Mouse (Mus musculus) urinary bladder, adult 18-20 months (tissue): Measurements from ENCODE around the gene Olfr1412.
A peak's percentile ranks its signal among the peaks of the same experiment; 100 is the strongest.

Experiments used
- DNase-seq, 2 experiments: peaks; one replicate each; pipeline ENCODE4 v3.0.0; 2022; ENCODE audit warnings: low spot score in 2 of 2, mixed read lengths in 2 of 2

The Olfr1412 gene

DNA sequence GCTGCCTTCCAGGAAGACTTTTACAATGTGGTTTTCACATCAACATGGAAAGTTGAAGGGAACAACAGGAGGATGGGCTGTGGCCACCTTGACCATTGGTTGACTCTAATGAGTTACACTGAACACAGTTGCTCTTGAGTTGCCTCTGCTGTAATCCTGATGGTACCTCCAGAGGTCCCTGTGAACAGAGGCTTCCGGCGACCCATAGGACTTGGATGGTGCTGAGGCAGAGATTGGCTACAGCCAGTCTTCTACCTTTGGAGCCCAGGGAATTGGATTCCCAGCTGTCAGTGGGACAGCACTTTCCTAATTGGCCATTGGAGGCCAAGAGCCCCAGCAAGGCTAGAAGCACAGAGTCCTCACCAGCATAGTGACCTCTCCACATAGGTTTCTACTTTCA is at the start of gene Olfr1412:
Gene Olfr1412, plus strand, starts transcription at position 301 of the 400 bp plus-strand sequence.
- no peak for DNase-seq

DNA sequence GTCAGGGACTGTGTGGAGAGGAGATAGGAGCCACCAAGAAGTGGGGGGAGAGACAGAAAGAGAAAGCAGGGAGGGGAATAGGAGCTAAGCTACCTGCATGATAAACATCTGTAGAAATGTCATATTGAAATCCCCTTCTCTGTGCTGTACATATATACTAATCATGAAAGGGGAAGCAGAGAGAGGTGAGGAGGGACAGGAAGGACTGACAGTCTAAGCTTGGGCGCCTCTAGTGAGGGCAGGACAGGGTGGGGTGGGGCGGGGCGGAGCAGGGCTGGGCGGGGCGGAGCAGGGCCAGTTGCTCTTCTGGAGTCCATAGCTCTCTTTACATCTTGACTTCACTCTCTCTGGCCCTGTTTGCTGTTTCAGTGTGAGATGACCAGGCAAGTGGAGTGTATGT is 48.6 kb upstream of the Olfr1412 start:
- no peak for DNase-seq

DNA sequence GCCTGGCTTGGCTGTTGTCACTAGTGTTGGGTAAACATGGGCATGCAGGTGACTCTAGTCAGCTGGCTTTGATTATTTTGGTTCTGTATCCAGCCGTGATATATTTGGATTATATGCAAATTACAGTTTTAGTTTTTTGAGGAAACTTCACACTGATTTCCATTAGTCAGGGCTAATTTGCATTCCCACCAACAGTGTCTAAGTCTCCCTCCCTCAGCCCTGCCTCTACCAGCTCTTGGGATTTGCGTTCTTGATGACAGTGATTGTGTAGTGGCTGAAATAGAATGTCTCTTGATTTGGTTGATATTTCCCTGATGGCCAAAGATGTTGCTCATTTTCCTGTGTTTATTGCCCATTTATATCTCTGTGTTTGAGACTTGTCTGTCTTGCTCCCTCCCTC is 46.5 kb upstream of the Olfr1412 start:
- DNase-seq = no peak

DNA sequence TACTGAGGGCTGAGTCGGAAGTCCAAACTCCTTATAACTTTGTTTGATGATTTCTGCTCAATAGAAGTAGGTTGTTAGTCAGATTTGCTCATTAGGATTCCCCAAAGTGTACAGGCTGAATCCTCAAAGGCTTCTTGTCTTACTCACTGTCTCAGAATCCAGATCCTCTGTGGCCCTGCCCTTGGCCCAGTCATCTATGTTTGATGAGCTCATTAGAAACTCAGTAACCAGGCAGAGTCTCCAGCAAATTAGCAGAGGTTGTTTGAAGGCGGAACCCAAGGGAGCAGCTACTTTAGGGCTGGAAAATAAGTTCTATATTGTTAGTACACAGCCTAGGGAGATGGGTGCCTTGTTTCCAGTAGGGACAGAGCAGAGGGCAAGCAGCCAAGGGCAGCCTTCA is 39.6 kb upstream of the Olfr1412 start:
- no peak for DNase-seq

DNA sequence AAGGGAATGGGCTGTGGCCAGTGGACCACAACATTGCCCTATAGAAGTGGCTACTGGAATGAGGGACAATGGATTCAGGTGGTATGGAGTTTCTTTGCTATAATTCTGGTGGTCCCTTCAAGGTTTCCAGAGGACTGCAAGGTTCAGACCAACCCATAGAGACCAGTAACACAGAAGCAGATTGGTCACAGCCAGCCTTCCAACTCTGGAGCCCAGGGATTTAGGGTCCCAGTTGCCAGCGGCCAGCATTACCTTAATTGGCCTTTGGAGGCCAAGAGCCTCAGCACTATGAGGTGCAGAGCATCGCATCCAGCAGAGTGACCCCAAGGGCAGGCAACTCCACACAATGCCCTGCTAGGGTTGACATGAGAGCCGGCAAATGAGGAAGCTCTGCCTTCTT is 14.6 kb upstream of the Olfr1412 start, which contains the start of gene Olfr1413:
Gene Olfr1413, plus strand, starts transcription at position 301 of the 400 bp plus-strand sequence.
- DNase-seq = no peak

DNA sequence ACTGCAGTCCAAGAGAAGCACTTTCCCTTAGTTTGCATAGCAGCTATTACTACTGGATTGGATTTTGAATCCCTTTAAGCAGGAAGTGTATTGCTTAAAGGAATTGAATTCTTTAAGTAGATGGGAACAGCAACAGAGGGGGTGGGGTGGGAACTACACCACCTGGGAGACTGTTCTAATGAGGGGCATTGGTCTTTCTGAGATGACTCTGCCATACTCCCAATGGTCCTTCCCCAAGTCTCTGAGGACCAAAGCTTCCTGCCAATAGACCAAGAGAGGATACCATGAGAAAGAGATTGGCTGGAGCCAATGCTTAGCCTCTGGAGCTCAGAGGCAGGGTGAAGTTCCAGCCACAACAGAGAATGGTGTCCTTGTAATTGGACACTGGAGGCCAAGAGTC is 8.5 kb downstream of the Olfr1412 start, which contains the start of gene Olfr1411:
Gene Olfr1411, plus strand, starts transcription at position 301 of the 400 bp plus-strand sequence.
- DNase-seq = no peak

DNA sequence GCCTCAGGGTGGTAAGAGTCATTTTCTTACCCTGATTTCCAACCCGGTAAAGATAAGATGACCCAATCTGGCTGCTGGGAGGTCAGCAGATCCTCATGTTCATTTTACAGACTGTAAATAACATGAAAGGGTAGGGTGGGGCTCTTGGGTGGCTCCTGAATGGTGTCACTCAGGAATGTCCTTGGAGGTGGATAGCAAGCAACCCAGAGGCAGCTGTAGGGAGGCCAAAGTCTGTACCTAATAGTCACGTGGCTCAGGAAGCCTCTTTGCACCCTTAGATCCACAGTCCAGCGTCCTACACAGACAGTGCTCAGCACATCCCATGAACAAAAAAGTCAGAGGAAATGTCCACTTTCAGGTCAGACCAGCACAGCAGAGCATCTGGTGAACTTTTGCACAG is 10.4 kb downstream of the Olfr1412 start:
- DNase-seq = no peak

DNA sequence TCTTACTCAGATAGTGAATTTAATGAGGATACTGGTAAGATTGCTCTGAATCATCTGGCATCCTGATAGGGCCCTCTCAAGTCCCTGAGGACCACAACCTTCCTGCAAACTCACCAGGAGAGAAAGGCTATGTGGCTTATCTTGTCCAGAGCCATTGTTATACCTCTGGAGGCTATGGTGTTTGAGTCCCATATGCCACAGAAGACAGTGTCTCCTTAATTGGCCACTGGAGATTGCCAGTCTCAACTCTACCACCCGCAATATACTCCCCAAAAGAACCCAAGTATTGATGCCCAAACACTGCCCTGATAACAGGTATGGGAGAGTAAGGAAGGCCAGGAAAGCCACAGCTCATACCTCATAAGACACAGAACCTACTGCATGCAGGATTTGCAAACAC is 19.9 kb downstream of the Olfr1412 start, which contains the start of gene Olfr1410:
Gene Olfr1410, plus strand, starts transcription at position 301 of the 400 bp plus-strand sequence.
- no peak for DNase-seq

DNA sequence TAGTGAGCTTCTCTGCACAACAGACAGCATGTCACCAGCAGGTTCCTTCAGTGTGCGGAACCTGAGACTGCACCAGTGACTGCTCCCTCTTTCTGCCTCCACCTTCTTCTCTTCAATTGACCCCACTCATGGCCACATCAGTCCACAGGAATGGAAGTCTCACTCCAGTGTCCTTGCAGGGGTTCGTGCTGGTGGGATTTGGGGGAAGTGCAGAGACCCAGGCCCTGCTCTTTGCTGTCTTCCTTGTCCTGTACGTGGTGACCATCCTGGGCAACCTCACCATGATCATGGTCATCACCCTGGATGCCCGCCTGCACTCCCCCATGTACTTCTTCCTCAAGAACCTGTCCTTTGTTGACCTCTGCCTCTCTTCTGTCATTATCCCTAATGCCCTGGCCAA is 22.1 kb downstream of the Olfr1412 start:
- no peak for DNase-seq

DNA sequence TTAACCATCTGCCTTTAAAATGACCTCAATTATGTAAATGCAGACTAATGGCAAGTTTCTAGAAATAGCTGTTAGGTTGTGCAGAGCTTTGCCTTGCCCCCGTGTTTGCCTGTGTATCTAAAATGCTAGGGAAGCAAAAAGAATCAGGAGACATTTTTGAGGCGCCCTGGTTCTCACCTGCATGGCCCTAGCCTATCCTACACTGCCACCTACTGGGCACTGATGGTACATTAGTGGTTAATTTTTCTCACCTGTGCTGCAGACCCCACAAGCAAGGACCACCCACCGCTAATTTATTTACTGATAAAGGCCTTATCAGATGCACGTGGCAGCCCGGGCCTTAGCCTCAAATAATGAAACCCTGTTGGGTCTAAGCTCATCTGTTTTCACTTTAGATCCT is 25.4 kb downstream of the Olfr1412 start:
- DNase-seq = peak; percentile 18 to 28

DNA sequence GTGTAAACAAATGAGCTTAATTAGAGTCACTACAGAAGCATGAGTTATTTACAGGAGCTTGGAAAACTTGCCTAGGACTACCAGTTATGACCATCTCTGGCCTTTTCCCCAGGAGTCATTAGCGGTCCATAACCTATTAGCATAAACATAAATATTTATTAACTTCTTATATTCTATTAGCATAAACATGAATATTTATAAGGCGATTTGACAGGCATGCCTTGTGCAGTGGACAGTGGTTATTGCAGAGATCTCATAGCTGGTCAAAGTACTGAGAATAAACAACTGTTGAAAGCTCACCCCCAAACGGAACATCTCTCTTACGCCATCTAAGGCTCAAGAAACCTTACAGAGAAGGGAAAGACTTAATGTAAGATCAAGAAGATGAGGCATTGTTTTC is 27.6 kb downstream of the Olfr1412 start:
- no peak for DNase-seq

DNA sequence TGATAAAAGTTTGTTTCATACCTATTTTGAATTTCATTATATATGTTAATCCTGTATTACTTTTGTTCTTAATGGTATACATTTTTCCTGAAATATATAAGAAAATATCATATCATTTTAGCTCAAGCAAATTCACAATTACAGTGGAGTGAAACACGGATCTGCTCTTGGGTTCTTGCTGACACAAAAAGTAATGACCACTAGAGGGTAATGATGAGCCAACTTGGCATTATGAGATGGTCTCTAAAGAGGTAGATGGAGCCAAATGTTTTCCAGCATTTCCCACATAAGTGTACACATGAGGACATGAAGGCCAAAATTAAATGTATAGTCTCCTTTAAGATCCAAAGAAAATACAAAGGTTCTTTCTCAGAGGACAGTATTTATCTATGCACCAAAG is 28.9 kb downstream of the Olfr1412 start:
- no peak for DNase-seq

DNA sequence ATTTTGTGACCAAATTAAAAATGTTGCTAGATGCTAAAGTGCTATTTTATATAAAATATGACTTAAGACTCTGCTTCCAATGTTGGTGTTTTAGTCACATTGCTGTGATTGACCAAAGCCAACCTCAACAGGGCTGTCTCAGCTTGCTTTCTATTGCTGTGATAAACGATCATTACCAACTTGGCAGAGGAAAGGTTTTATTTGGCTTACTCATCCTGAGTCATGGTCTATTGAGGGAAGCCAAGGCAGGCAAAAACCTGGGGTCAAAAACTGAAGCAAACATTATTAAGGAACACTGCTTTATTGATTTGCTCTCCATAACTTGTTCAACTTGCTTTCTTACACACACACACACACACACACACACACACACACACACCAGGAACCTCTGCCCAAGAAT is 30.5 kb downstream of the Olfr1412 start:
- peak in 1 of 2 experiments; percentile 10 for DNase-seq

DNA sequence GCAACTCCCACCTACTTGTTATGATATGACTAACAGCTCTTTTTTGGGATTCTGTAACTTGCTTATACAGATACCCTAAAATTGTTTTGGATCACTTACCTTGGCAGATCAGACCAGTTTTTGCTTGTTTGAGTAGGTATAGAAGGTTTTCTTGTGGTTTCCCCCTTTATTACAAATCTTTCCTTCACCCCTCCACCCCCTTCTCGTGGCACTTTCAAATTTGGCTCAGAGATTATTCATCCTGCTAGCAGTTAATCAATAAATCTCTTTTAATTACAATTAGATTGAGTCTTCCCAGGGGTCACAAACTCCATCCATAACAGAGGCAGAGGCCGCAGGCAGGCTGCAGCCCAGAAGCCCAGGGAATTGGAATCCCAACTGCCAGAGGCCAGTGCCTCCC is 31.9 kb downstream of the Olfr1412 start, which contains the start of gene Olfr12:
Gene Olfr12, plus strand, starts transcription at position 301 of the 400 bp plus-strand sequence.
- no peak for DNase-seq

DNA sequence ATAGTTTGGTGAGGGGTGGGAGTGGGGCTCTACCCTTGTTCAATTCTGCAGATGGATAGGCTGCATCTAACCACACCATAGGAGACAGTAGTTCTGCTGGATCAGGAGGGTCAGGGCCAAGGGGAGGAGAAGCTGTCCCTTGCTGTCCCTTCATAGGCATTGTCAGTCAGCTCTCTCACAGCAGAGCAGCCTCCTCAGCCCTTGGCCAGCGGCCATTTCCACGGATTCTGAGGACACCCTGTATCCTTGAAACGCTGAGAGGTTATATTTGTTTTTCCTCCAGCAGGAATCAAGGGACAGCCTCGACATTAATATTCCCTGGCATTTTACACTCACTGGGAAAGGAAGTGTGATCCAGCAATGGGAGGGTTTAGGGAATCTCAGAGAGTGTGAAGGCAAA is 32.8 kb downstream of the Olfr1412 start:
- no peak for DNase-seq

DNA sequence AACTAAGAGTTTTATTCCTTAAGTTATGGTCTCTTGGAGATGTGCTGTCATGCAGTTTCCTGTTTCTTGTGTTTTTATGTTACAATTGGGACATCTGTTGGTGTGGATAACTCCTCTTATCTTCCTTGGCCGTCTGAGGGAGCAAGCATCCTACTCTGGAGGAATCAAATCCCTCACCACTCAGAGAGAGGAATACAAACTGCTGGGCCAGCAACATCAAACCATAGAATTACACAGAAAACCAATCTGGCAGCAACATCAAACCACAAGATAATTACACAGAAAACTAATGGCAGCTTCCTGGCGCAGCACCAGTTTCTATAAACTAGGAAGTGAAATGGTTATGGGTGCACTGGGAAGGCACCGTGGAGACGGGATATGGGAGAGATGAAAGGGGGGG is 42.6 kb downstream of the Olfr1412 start:
- no peak for DNase-seq

DNA sequence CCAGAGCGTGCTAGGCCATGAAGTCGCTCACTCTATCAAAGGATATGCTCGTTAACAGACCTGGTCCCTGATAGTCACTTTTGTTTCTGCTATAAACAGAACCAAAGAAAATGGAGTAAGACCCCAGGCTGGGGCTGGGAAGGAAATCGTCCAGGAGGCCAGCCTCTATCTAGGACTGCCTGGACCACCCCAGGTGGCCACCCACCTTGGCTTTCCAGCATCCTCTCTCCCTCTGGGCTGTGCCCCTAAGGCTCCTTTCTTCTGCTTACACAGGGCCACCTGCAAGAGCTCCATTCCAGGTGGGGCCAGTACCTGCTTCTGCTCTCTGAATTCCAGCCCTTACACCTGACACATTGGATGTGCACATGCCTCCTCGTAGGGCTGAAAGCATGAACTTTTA is 46.6 kb downstream of the Olfr1412 start:
- no peak for DNase-seq

DNA sequence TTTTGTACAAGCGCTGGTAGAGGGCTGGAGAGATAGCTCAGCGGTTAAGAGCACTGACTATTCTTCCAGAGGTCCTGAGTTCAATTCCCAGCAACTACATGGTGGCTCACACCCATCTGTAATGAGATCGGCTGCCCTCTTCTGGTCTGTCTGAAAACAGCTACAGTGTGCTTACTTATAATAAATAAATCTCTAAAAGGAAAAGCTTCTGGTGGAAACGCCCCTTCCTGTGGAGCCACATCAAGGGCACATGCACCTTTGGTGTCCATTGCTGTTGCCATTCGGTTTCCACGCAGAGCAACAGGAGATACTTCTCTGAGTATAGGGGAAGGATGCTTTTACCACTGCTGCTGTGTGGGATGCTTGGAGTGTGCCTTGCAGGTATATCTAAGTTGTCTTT is 47.4 kb downstream of the Olfr1412 start:
- DNase-seq = no peak

DNA sequence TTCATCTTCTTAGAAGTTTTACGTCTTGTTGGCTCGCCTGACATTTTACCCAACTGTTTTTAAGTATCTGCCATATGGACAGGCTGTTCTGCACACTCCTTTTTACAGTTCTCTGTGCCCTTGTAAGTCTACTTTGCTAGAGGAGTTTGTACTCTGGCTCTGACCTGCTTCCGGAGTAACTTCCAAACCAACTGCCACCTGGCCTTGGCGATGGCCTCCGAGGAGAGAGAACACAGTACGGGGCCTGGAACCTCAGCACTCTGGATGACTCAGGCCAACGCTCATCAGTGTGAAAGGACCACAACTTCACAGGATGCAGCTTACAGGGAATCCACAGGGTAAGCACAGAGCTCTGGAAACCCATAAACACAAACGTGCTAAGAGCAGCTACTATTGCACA is 48.1 kb downstream of the Olfr1412 start:
- DNase-seq = no peak

DNA sequence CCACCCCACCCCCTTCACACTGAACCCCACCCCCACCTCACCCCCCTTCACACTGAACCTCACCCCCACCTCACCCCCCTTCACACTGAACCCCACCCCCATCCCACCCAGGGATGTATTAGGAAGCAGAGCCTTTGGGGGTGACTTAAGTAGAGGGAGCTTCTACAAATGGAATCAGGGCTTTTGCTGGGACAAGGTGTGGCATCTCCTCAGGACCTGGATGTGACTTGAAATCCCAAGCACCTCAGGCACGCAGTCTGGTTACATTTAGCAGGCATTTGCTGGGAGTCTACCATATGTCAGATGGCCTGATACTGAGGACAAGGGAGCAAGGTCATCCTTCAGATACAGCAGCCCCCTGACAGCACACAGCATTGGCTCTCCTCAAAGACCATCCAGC is 49.0 kb downstream of the Olfr1412 start:
- DNase-seq = no peak

DNA sequence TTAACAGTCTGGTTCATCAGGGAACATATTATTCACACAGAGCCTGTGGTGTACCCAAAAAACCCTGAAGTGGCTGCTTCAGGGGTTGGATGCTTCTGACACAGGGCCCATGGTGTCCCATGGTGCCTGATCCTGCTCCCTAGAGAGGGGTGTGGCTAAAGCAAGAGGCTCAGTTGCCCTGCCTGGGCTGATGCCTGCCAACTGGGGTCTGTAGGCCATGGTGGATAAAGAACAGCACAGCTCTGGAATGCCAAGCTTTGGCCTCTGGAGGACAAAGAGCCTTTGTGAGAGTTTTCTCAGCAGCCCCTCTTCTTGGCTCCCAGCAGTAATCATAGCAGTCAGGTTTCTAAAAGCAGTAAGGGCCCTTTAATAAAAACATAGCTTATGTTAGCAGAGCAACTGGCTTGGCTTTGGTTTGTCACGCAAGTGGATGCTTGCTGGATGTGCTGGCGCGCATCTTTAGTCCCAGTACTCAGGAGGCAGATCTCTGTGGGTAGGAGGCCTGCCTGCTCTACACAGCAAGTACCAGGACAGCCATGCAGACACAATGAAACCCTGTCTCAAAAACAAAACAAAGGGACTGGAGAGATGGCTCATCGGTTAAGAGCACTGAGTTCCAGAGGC is 49.5 kb downstream of the Olfr1412 start:
- no peak for DNase-seq

DNA sequence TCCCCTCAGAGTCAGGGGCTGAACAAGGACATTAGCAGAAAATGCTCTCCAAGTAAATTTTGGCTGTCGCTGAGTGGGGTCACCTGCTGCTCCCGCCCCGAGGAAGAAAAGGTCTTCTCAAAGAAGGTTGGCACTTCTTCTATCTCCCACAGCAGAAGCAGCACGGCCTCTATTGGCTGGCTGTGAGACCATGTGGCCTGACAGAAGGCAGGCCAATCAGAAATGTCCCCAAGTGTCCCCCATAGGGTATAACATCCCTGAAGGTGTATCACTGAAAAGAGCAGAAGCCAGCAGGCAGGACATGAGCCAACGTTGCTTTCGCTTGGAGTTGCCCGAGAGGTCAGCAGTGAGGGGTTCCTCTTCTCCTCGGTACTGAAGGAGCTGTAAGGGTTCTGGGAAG is 50.4 kb downstream of the Olfr1412 start:
- no peak for DNase-seq

DNA sequence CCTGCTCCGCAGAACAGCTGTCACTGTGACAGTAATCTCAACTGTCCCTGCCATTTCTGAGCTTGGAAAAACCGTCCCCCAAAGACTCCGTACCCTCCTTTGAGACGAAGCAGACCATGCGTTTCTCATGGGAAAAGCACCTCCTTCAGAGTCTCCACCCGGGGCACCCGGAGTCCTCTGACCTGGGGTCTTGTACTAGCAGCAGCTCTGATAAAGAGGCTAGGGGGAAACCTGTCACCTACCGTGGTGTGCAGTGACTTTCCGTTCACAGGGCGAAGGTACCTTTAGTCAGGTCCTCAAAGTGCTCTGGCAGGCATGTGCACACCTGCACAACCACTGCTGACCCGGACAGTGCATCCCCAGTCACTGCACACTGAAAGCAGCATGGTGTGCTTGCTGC is 51.1 kb downstream of the Olfr1412 start:
- DNase-seq = no peak
